Mouse (Mus musculus) olfactory bulb, adult 2 months (tissue): ENCODE measurements around the gene Prima1.

Experiments used
- CTCF ChIP-seq: fragments of 200-500 bp; IDR thresholded peaks from 2 replicates; pipeline ENCODE4 v1.5.1; 2012; ENCODE audit warnings: low read depth, mild to moderate bottlenecking, low read length, moderate library complexity; ENCODE audit not compliant: insufficient read depth
- POLR2A ChIP-seq: fragments of 200-500 bp; IDR thresholded peaks from 2 replicates; pipeline ENCODE4 v1.6.1; 2012; ENCODE audit warnings: mild to moderate bottlenecking, low read depth, low read length, moderate library complexity; ENCODE audit not compliant: insufficient read depth

DNA sequence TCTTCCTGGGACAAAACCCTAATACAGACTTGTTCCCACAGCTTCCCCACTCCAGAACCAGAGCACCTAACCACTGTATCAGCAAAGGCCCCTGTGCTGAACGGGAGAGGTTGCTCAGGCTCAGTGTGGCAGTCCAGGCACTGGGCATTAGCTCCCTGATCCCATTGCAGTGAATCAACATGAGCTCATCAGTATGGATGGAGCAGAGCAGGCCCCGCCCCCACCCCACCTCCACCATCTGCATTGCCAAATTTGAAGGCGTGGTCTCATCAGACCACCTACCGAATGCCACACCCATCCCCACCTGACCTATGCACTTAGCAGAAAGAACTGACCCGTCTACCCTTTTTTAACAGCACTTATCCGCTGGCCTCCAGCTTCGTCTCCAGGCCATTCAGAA, 58.9 kb downstream of the Prima1 start:
- TF ChIP-seq CTCF (no peak), POLR2A (no peak)
